9 mouse cellular contexts compared by ENCODE assay signal in genomic region chr1:52302557-52302956, GRCm38 (mm10).
DNase-seq lines count a peak whose midpoint lies in the region; ATAC-seq lines count a peak whose summit lies in the region.
"Had no signal": no experiment of that assay in that cellular context is flagged by ENCODE, and none has a peak within 500 bp of the region (broad histone marks: within the 10 kb centered on the region; RNA-seq: fewer than 3 reads in every experiment).

No protein-coding gene starts in this region.

- no peak overlapping the region for H3K4me2 ChIP-seq in embryonic facial prominence, embryonic 11.5 days (ENCODE audit: low read depth, low read length)
- H3K4me2 ChIP-seq: liver, embryonic 15.5 days had no signal

- H3K9me3 ChIP-seq in embryonic facial prominence, embryonic 11.5 days (replicated peaks; ENCODE audit: control insufficient read depth, low read length): no peaks in the 10 kb centered on the region
- H3K9me3 ChIP-seq: liver, embryonic 15.5 days had no signal

- H3K4me1 ChIP-seq in embryonic facial prominence, embryonic 11.5 days (ENCODE audit: control insufficient read depth, insufficient read depth, low read length): no peaks in the 10 kb centered on the region
- H3K4me1 ChIP-seq: liver, embryonic 15.5 days had no signal

- H3K9ac ChIP-seq in embryonic facial prominence, embryonic 11.5 days (replicated peaks; ENCODE audit: low read length): no peak overlapping the region
- H3K9ac ChIP-seq: liver, embryonic 15.5 days had no signal

- H3K27me3 ChIP-seq in embryonic facial prominence, embryonic 11.5 days (ENCODE audit: control insufficient read depth, insufficient read depth, low read length): no peaks in the 10 kb centered on the region
- H3K27me3 ChIP-seq: liver, embryonic 15.5 days had no signal

- intact Hi-C loops in heart, postnatal 10 days (cut with DNase I): loop anchor here (1.0 kb wide), 2 partner anchors 155 to 328 kb away; partner anchors contain the start of gene Nemp2

- DNase-seq in ES-CJ7 (ENCODE audit: low read depth, low spot score): peak; percentile 83
- DNase-seq in adrenal gland, postnatal 10 days: peak; percentile 82
- peak; percentile 86 for DNase-seq in embryonic facial prominence, embryonic 11.5 days (ENCODE audit: low spot score)
- peak; percentile 82 to 88 for DNase-seq in heart, postnatal 10 days
- peak; percentile 54 to 81 for DNase-seq in layer of hippocampus, adult 8-10 months (ENCODE audit: low spot score in 2 of 2)
- DNase-seq in lung, postnatal 10 days: peak; percentile 85
- peak; percentile 70 for DNase-seq in right cerebral cortex, postnatal 25 days
- peak; percentile 54 to 76 for DNase-seq in urinary bladder, postnatal 4 days (ENCODE audit: low spot score in 2 of 2)

- H3K4me3 ChIP-seq in embryonic facial prominence, embryonic 11.5 days (ENCODE audit: low read depth, low read length): no peak overlapping the region
- H3K4me3 ChIP-seq: liver, embryonic 15.5 days had no signal

- H3K36me3 ChIP-seq in embryonic facial prominence, embryonic 11.5 days (replicated peaks; ENCODE audit: control insufficient read depth, insufficient read depth, low read depth, low read length): no peaks in the 10 kb centered on the region
- H3K36me3 ChIP-seq: liver, embryonic 15.5 days had no signal

- no peak for ATAC-seq in embryonic facial prominence, embryonic 11.5 days (replicated peaks; ENCODE audit: insufficient number of reproducible peaks, low FRiP score, low TSS enrichment, low read depth)

- H3K27ac ChIP-seq in embryonic facial prominence, embryonic 11.5 days (replicated peaks; ENCODE audit: low read depth, low read length): no peak overlapping the region
- H3K27ac ChIP-seq: liver, embryonic 15.5 days had no signal

- 7% methylated on average over 6 of the region's 6 CpGs for WGBS in embryonic facial prominence, embryonic 11.5 days
